20 mouse cellular contexts compared by ENCODE assay signal in the genomic region with DNA sequence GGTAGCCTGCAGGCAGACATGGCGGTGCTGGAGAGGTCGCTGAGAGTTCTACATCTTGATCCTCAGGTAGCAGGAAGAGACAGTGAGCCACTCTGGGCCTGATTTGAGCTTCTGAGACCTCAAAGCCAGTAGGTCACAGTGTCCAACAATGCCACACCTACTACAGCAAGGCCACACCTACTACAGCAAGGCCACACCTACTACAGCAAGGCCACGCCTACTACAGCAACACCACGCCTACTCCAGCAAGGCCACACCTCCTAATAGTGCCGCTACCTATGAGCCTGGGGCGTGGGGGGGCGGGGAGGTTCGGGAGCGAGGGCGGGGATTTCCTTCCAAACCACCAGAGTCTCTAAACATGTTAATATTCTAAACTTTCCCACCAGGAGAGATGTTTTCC. TPM values are rescaled to one million over a fixed set of nuclear protein-coding genes. Genes with fewer than 3 reads are reported as not detected.
A peak's percentile ranks its signal among the peaks of the same experiment; 100 is the strongest.
DNase-seq lines count a peak whose midpoint lies in the region; ATAC-seq and TF ChIP-seq lines count a peak whose summit lies in the region.
"Had no signal": no experiment of that assay in that cellular context is flagged by ENCODE, and none has a peak within 500 bp of the region (broad histone marks: within the 10 kb centered on the region; RNA-seq: fewer than 3 reads in every experiment).

No protein-coding gene starts in this region.

- H3K4me2 ChIP-seq in liver, embryonic 14.5 days (ENCODE audit: low read depth), result no peak overlapping the region
- H3K4me2 ChIP-seq in liver, embryonic 12.5 days, result no peak overlapping the region
- no peak overlapping the region for H3K4me2 ChIP-seq in hindbrain, embryonic 13.5 days
- H3K4me2 ChIP-seq: embryonic facial prominence, embryonic 12.5 days; heart, embryonic 12.5 days; hindbrain, embryonic 12.5 days; intestine, embryonic 15.5 days had no signal

- ATAC-seq in liver, embryonic 14.5 days (ENCODE audit: insufficient read depth), result peak; percentile 39; the same call in 1 of the 2 replicates
- no peak for ATAC-seq in liver, embryonic 12.5 days
- no peak for ATAC-seq in hindbrain, embryonic 13.5 days (ENCODE audit: low FRiP score)
- ATAC-seq: activated CD4-positive, CD25-positive, alpha-beta regulatory T cell, adult 4 months; forebrain, embryonic 16.5 days; hindbrain, postnatal 0 days; intestine, embryonic 15.5 days had no signal

- no peak for TF ChIP-seq EP300 in liver, embryonic 14.5 days (IDR thresholded peaks at IDR 0.05; ENCODE audit: low read depth)
- TF ChIP-seq EP300 in ES-Bruce4 (IDR thresholded peaks at IDR 0.05; ENCODE audit: insufficient read depth, low read depth, low read length), result peak; percentile 26; the same call in 1 of the 2 replicates

- no peak overlapping the region for H3K4me3 ChIP-seq in liver, embryonic 14.5 days (ENCODE audit: insufficient read depth in 1 of 2, low read depth in 2 of 2, low read length in 2 of 2)
- H3K4me3 ChIP-seq in liver, embryonic 12.5 days, result no peak overlapping the region
- H3K4me3 ChIP-seq in ES-Bruce4 (ENCODE audit: low read depth, low read length), result peak overlapping the region; percentile 39
- no peak overlapping the region for H3K4me3 ChIP-seq in hindbrain, embryonic 13.5 days
- H3K4me3 ChIP-seq: embryonic facial prominence, embryonic 12.5 days; heart, adult 2 months; heart, embryonic 12.5 days; hindbrain, embryonic 12.5 days; intestine, embryonic 15.5 days had no signal

- 76% methylated on average over 10 of the region's 10 CpGs for WGBS in liver, embryonic 14.5 days (ENCODE audit: insufficient replicate concordance)
- 75% methylated on average over 10 of the region's 10 CpGs for whole genome bisulfite sequencing in liver, embryonic 12.5 days (ENCODE audit: insufficient replicate concordance)
- 81% methylated on average over 10 of the region's 10 CpGs for WGBS in hindbrain, embryonic 13.5 days

- no peaks in the 10 kb centered on the region for H3K4me1 ChIP-seq in liver, embryonic 14.5 days (replicated peaks; ENCODE audit: control insufficient read depth in 2 of 2, insufficient read depth in 2 of 2, low read length in 1 of 2)
- H3K4me1 ChIP-seq in liver, embryonic 12.5 days, result peaks cover 3% of the 10 kb centered on the region; the same call in 1 of the 2 replicates
- no peaks in the 10 kb centered on the region for H3K4me1 ChIP-seq in ES-Bruce4 (ENCODE audit: control insufficient read depth, insufficient read depth, low read length)
- peaks cover 7% of the 10 kb centered on the region; the same call in 1 of the 2 replicates for H3K4me1 ChIP-seq in hindbrain, embryonic 13.5 days (replicated peaks)
- H3K4me1 ChIP-seq: embryonic facial prominence, embryonic 12.5 days; hindbrain, embryonic 12.5 days; intestine, embryonic 15.5 days had no signal

- no peaks in the 10 kb centered on the region for H3K36me3 ChIP-seq in liver, embryonic 14.5 days (replicated peaks; ENCODE audit: control insufficient read depth, insufficient read depth, low read depth)
- H3K36me3 ChIP-seq in liver, embryonic 12.5 days, result no peaks in the 10 kb centered on the region
- H3K36me3 ChIP-seq in ES-Bruce4 (ENCODE audit: control insufficient read depth, insufficient read depth, low read length, poor library complexity, severe bottlenecking), result no peaks in the 10 kb centered on the region
- H3K36me3 ChIP-seq in hindbrain, embryonic 13.5 days, result no peaks in the 10 kb centered on the region
- H3K36me3 ChIP-seq: embryonic facial prominence, embryonic 12.5 days; heart, embryonic 12.5 days; hindbrain, embryonic 12.5 days; intestine, embryonic 15.5 days had no signal

- no peaks in the 10 kb centered on the region for H3K9me3 ChIP-seq in liver, embryonic 14.5 days (ENCODE audit: control insufficient read depth, low read length)
- 0 out of 2 replicates have a peak, but pooled peaks cover 3% of the 10 kb centered on the region for H3K9me3 ChIP-seq in liver, embryonic 12.5 days (replicated peaks)
- H3K9me3 ChIP-seq in ES-Bruce4 (replicated peaks; ENCODE audit: control insufficient read depth, insufficient read depth, low read length, poor library complexity, severe bottlenecking), result no peaks in the 10 kb centered on the region
- H3K9me3 ChIP-seq in hindbrain, embryonic 13.5 days, result no peaks in the 10 kb centered on the region
- H3K9me3 ChIP-seq: embryonic facial prominence, embryonic 12.5 days; hindbrain, embryonic 12.5 days; intestine, embryonic 15.5 days had no signal

- H3K27ac ChIP-seq in liver, embryonic 14.5 days, result no peak overlapping the region
- no peak overlapping the region for H3K27ac ChIP-seq in liver, embryonic 12.5 days
- no peak overlapping the region for H3K27ac ChIP-seq in ES-Bruce4 (ENCODE audit: insufficient read depth, low read length)
- no peak overlapping the region for H3K27ac ChIP-seq in hindbrain, embryonic 13.5 days
- H3K27ac ChIP-seq: embryonic facial prominence, embryonic 12.5 days; heart, adult 2 months; hindbrain, embryonic 12.5 days; hindbrain, postnatal 0 days; intestine, embryonic 15.5 days had no signal

- H3K9ac ChIP-seq in liver, embryonic 14.5 days (replicated peaks), result no peak overlapping the region
- no peak overlapping the region for H3K9ac ChIP-seq in liver, embryonic 12.5 days
- H3K9ac ChIP-seq in ES-Bruce4 (ENCODE audit: low read depth, poor library complexity, severe bottlenecking), result no peak overlapping the region
- no peak overlapping the region for H3K9ac ChIP-seq in hindbrain, embryonic 13.5 days
- H3K9ac ChIP-seq: embryonic facial prominence, embryonic 12.5 days; heart, embryonic 12.5 days; hindbrain, embryonic 12.5 days; intestine, embryonic 15.5 days had no signal

- TF ChIP-seq CTCF in liver, embryonic 14.5 days (IDR thresholded peaks at IDR 0.05; ENCODE audit: low read depth), result no peak
- TF ChIP-seq CTCF in ES-Bruce4 (IDR thresholded peaks at IDR 0.05; ENCODE audit: low read depth, low read length), result no peak

- peak; percentile 73 for TF ChIP-seq POLR2A in ES-Bruce4 (IDR thresholded peaks at IDR 0.05; ENCODE audit: insufficient read depth, low read length)

- H3K27me3 ChIP-seq in liver, embryonic 14.5 days (ENCODE audit: control insufficient read depth, insufficient read depth, low read length), result no peaks in the 10 kb centered on the region
- 0 out of 2 replicates have a peak, but pooled peaks cover 3% of the 10 kb centered on the region for H3K27me3 ChIP-seq in liver, embryonic 12.5 days (replicated peaks)
- H3K27me3 ChIP-seq in ES-Bruce4 (ENCODE audit: control insufficient read depth, insufficient read depth, low read length, poor library complexity, severe bottlenecking), result no peaks in the 10 kb centered on the region
- H3K27me3 ChIP-seq in hindbrain, embryonic 13.5 days, result 0 out of 2 replicates have a peak, but pooled peaks cover 4% of the 10 kb centered on the region
- H3K27me3 ChIP-seq: embryonic facial prominence, embryonic 12.5 days; heart, embryonic 12.5 days; hindbrain, embryonic 12.5 days; intestine, embryonic 15.5 days had no signal

- no peak for DNase-seq in liver, embryonic 14.5 days (ENCODE audit: low read depth in 3 of 3, low spot score in 3 of 3)
- DNase-seq in ZHBTc4 (ENCODE audit: low read depth, low spot score), result peak; percentile 93
- no peak for DNase-seq in right cerebral cortex, postnatal 4 days
- DNase-seq in left cerebral cortex, adult 18-20 months (ENCODE audit: low spot score in 2 of 2), result no peak
- DNase-seq: adrenal gland, postnatal 14 days; cerebellum, adult 11-12 months; cerebellum, adult 9-10 months; cerebellum, postnatal 25 days; gastrocnemius, postnatal 10 days; heart, adult 2 months had no signal

RNA-seq across cellular contexts. Expression of gene Rap1b, which starts 45.5 kb away (rescaled TPM):
- polyA plus RNA-seq in liver, embryonic 14.5 days (2012; rRNA removed), result 31.0 and 46.7 TPM in 2 replicates
- polyA plus RNA-seq in liver, embryonic 14.5 days (2014; fragmentation: Nextera tagmentation; extraction: Ambion mirVana), result 101 and 108 TPM in 2 replicates
- 174 and 185 TPM in 2 replicates for polyA plus RNA-seq in liver, embryonic 12.5 days (2016; fragmentation: Nextera tagmentation; extraction: Ambion mirVana)
- polyA plus RNA-seq in ES-Bruce4 (2011; ENCODE audit: insufficient read depth, insufficient read length, low read depth, missing spikeins), result 149 and 150 TPM in 2 replicates
- 10 to 100 TPM; 56.7 to 65.4 TPM for total RNA-seq in left cerebral cortex, adult 18-20 months (2021)
- polyA plus RNA-seq in hindbrain, embryonic 13.5 days (2015; fragmentation: Nextera tagmentation; extraction: Ambion mirVana), result 158 and 159 TPM in 2 replicates
